Mouse (Mus musculus) hindlimb bud, embryonic 11.5 days (tissue): ENCODE measurements at regions not wholly inside any gene's neighbourhood (a gene's known extent, or its start where the extent isn't known, plus 50 kb on each side); places are given as distances from the start of the nearest gene placed in this dataset.

Experiments used
- DNase-seq: peaks from one replicate; pipeline ENCODE4 v3.0.0-alpha.2; 2012; ENCODE audit warnings: low read depth, low spot score; ENCODE audit errors: extremely low spot score

DNA sequence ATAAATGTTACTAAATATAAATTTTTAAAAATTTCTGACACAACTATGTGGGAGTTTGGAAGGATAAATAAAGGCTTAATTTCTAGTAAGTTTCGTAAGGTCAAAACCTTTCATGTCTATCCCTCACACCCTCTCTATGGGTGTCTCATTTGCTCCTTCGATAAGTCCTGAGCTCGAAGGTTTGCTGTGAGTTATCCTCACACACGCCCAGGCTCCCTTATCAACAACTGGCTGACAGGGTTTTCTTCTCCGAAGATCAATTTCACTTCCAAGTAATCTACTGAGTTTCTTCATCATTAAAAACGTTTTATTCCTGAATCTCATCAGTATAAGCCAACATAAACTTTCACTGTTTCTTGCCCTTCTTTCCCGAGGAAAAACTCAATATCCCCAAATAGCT, 416.0 kb upstream of the Nudt12 start:
- no peak for DNase-seq

DNA sequence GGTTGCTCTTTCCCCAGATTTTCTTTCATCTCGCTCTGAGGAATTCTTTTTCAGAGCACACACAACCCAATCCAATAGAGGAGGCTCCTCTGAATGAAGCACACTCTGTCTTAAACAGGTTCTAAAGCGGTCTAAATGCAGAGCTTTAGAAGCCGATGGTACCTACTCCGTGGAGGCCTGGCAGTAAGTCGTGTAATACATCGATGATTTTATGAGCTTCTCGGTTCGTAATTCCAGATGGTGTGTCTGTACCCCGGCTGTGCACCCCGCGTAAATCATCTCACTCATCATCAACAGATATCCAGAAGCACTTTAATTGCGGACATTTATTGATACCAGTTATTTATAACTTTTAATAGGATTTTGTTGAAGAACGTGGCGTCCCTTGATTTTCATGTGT, 408.3 kb upstream of the Nudt12 start:
- DNase-seq, result no peak

DNA sequence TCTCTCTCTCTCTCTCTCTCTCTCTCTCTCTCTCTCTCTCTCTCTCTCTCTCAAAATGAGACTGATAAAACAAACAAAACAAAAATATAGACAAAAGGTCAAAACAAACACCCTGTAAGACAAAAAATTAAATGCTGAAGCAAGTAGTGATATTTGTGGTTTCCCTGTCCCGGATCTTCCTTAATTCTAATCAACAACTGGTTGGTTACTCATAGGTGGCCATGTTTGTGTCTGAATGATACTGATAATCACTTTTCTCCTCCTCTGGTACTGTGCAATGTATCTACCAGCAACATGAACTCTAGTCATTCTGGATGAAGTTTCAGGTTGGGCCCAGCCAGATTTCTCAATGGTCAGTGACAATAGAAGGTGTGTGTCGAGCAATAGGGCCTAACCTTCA, 396.1 kb upstream of the Nudt12 start:
- no peak for DNase-seq

DNA sequence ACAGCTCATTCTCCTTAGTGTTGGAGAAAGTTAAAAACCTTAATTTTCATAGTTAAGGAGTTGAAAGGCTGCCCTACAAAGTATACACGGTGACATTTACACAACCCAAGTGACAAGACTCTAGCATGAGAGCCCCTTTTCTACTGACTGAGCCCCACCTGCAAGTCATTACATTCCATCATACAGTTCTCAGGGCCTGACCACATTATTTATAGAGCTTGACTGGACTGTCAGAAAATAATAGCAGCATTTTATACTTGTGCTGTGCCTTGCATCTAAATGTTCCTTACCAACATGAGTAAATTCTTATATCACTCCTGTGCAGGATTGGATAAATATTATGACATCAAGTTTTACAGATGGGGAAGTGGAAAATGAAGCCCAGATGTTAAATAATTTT, 391.4 kb upstream of the Nudt12 start:
- DNase-seq, result no peak

DNA sequence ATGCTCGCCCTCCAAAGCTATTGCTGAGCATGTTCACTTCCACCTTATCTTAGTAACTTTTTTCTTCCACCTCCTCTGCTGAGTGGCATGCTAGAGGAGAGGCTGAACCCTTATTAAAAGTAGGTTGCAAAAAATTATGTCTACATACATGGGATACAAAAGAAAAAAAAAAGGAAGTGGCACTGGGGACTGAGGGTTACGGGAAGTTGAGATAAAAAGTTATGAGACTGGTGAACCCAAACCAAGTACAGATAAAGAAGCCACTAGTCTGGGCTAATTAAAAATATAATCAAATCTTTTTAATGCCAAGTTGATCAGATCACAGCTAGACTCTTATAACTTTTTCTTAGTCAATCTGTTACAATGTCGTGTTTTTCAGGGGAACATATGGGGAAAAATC, 384.2 kb upstream of the Nudt12 start:
- no peak for DNase-seq

DNA sequence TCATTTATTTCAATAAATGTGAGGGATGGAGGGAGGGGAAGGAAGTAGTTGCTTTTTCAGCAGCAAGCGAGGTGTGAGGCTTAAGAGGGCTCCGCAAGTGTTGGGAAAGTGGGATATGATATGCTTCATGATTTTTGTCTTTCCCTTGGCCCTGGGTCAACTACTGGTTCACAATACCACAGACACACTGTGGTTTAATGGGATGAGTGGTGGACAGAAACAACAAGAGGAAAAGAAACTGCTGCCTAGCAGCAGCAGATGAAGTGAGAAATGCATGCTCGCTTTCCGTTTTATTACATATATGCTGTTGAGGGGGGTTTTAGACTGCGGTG, 369.9 kb upstream of the Nudt12 start:
- no peak for DNase-seq

DNA sequence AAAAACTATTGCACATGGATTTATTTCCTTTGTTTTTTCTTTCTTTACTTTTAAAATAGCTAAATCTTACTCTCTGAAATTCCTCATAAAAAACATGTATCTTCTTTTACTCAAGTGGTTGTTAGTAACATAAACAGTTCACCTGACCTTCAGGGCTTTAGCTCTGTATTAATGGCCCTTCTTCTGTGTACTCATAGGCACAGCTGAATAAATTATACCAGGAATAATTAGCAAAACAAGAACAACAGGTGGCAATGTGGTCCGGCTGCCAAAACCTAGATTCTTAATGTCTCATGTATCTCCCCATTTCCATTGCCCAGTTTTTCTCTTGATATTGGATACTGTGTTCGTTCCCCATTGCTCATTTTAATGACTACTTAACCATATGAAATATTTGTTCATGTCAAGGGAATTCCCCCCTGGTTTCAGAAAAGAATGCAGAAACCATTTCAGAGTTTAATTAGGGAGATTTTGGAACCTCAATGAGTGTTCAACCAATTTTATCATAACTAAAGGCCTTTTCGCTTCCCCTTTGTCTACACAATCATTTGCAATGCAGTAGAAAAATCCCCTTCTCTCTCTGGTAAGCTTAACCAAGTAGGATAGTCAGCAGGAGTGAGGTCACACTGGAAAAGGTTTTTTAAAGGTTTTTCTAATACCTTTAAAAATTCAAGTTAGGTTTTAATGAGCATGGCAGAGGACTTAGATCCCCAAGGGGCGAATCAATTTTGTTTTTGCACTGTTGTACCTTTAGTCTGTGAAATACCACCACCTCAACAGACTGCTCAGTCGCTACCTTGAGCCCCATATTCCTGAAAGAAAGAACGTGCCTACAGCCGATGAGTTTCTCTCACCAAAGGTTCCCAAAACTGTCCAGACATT, 369.3 kb upstream of the Nudt12 start:
- DNase-seq, result no peak

DNA sequence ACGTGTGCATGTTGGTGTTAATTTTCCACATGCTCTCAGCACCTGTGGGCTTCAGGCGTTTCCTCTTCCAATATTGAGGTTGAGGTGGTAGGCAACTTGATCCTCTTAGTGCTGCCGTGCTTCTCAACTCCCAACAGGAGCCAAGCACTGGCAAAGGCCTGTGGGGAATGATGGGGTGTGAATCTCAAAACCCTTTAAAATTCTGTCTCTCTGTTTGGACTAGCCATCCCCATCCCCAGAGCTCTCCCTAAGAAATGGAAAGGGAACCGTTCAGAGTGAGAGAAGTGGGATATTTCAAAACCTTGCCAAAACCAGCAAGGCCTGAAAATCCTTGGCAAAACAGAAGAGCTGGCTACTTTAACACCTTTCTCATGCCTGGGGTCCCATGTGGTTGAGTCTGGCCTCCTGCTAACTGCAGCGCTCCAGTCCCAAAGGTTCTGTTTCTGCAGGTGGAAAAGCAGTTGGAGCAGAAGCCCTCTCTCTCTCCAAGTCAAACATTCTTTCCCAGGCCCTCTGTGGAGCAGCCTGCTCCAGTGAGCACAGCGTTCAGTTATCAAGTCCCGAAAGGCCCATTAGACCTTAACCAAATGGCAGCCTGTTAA, 360.4 kb upstream of the Nudt12 start:
- no peak for DNase-seq

DNA sequence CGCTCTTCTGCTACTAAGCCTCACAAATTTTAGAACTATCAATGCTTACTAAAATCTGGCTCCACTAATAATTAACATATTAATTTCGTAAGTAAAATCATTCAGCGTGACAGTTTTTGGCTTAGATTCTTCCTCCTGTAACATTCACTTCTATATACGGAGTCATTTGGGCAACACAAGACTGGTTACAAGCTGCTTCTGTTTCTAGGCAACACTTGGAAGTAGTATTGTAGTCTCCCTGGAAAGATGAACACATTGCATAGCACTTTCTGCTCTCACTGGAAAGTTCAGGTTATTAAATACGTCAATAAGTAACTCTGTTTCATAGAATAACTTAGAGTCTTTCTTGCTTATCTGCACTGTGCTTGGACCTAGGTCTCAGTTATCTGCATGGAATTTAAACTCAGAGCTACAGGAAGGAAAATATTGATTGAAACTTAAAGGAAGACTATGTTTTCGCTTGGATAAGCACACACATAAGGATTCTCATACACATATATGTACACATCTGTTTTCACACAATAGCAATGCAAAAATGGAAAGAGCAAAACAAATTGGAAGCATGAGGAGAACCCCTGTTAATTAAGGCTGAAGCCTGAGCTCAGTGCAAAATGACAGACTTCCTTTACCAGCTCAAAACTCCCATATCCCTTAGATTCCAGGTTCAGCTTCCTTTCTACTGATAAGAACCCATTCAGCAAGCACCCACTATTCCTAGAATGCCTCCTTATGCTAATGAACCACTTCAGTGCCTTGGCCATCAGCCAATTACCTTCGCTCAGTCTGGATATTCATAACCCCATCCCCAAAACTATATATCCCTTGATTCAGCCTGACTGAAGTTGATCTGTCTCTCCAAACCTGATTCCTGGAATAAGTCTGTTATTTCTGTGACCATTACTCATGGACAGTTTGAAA, 356.7 kb upstream of the Nudt12 start:
- DNase-seq, result no peak

DNA sequence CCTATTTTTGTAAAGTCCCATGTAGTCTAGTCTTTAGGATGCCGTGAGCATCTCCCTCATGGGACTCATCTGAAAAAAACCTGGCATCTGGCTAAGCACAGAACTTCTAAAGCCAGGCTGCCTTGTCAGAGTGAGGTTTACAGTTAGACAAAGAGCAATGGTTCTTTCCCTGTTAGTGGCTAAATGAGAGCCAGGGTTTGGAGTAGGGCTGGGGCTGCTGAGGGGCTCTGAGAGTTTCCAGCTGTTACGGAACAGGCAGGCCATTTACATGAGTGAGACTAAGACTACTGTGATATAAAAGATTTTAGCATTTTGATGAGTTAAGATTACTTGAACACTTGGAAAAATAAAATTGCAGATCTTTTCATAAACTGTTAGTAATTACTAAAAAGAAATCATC, 352.2 kb upstream of the Nudt12 start:
- no peak for DNase-seq

DNA sequence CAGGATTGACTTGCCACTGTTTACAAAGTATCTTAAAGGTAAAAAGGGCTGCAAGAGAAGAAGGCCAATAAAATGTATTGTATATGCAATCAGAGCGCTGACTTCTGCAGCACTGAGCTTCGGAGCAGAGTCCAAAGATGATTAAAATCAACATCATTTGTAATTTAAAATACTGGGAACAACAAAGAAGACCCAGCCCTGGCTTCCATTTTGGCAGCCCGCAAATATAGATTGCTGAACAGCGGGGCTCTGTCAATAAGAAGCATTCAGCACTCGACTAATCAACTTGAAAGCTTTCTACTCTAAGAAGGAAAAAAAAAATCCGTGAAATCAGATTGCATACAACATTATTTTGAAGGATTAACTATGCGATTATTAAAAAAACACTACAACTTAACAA, 348.9 kb upstream of the Nudt12 start:
- DNase-seq, result no peak

DNA sequence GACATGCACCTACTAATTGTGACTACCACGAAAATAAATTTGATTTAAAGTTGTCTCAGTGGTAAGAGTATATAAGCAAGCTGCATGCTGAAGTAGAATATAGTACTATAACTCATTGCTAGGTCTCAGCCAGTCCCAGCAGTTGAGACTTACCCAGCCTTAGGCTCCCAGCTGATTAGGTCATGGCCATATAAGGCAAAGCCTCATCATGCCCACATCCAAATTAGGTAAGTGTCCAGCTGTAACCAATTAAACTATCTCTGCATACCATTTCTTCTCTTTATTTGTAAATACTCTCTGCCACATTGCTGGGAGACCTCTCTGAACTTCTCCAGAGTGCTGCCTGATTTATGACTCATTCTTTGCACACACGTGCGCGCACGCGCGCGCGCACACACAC, 347.9 kb upstream of the Nudt12 start:
- DNase-seq, result peak; percentile 83

DNA sequence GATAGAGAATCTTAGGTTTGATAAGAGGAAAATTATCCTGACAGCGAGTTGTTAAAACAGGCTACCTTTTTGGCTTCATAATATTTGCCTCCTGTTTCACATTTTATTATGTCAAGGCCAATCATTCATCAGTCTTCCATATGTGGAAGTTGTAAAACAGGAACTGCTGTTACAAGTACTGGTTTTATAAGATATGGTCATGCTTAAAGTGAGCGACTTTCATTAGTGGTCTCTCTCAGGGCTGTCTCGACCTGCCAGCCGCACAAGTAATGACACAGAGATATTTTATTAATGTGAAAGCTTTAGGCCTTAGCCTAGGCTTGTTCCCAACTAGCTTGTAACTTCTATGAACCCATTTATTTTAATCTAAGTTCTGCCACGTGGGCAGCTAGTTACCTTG, 346.3 kb upstream of the Nudt12 start:
- DNase-seq, result no peak

DNA sequence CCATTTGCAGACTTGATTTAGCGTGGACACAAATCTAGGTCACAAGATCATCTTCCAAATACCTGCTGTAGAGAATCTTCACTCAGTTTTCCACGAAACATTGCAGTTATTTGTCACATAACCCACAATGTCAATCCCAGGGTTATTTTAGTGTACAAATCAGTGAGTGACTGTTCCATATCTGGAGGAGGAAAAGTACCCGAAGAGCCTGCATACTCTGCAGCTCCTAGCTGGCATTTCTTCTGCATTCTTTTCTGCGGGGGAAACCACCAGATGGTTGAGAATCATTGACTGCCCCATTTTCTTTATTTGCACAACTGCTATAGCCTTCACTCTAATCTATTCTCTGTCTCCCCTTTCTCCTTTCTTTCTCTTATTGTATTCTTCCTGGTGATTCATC, 332.4 kb upstream of the Nudt12 start:
- DNase-seq, result no peak

DNA sequence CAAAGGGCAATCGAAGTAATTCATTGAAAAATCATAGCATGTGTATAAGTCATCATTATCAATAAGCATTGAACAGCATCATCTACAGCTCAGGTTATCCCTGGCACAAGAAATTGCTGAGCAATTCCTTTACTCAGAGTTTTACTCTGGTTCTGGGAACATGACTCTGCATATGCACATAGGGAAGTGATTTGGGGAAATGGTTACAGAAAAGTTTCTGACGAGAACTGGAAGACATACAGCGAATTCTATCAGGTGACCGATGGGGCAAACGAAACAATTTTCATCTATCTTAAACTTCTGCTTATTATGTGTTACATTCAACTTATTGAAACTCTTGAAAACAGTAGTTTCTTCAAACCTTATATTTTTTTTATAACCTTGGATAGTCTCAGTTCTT, 284.8 kb upstream of the Nudt12 start:
- DNase-seq, result no peak

DNA sequence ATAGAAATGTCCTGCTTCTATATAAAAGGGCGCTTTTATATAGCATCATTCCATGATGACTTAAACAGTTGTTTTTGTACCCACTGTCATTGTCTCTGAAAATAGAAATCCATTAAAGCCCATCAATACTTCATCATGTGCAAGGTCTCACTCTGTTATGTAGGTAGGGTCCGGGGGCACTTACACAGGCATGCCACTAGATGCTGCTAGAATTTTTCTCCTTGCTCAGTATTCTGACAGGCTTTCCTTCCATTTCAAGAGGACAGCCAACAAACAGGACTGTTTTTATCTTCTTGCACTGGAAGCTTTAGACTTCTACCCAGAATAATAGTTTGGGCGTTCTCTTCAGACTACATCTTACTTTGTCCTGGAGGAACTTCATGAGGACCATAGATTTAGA, 268.2 kb upstream of the Nudt12 start:
- DNase-seq, result no peak

DNA sequence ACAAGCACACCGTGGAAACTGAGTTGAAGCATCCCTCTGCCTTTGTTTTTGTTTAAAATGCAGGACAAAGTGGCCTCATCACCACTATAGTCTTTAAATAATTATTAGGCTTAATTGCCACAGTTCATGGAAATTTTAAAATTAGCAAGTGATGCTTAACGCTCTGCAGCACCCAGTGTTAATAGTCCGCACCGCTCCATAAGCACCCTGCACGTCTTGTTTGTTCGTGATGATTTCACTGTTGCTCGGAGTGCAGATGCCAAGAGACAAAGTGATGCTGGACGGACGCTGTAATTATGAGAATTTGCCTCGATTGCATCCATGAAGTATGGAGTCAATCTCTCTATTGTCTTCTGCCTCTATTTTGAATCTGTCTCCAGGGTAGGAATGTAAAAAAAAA, 266.6 kb upstream of the Nudt12 start:
- no peak for DNase-seq

DNA sequence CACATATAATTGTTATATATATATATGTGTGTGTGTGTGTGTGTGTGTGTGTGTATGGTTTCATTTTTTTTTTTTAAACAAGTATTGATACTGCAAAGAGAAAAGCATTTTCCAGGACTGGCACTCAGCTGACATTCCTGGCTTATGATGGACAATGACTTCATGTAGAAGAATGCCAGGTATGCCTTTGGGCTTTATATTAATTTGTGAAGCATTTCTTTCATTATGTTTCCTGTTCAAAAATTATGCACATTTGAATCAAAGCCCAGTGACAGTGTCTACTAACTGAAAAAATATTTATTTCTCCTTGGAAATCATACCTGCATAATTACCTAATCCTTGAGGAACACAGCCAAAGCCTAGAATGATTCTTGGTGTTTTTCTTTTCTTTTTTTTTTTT, 256.4 kb upstream of the Nudt12 start:
- DNase-seq, result no peak

DNA sequence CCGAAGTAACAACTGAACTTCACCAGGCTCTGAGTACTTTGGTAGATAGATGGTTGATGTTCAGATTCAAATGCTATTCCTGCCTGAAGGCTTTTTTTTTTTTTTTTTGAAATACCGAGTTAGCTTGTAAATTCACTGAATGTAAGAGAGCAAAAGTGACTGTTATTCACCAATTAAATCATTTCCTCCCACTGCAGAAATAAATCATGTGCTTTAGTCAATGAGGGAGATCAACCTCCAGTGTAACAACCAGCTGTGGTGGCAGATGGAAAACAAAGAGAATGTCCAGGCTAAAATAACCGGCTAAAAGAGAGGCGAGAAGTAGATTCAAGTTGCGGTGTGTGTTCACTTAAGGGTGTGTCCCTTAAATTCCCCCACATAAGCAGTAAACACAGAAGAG, 235.8 kb upstream of the Nudt12 start:
- DNase-seq, result no peak

DNA sequence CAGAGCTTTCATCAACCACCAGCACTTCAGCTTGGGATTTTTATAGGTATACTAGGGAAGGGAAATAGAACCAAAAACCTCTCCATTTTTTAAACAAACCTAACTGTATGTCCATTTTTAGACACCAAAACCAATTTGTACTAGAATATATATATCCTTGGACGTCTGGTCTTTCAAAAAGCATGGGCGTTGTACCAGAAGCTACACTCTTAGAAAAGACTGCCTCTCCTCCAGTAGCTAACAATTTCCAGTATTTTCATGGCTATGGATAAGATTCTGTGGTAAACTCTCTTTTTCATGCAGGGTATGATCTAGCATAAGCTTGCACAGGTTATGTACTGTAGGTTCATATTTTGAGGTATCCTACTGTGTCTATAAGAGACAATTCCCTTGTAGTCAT, 219.1 kb upstream of the Nudt12 start:
- no peak for DNase-seq
